In the genomic region with DNA sequence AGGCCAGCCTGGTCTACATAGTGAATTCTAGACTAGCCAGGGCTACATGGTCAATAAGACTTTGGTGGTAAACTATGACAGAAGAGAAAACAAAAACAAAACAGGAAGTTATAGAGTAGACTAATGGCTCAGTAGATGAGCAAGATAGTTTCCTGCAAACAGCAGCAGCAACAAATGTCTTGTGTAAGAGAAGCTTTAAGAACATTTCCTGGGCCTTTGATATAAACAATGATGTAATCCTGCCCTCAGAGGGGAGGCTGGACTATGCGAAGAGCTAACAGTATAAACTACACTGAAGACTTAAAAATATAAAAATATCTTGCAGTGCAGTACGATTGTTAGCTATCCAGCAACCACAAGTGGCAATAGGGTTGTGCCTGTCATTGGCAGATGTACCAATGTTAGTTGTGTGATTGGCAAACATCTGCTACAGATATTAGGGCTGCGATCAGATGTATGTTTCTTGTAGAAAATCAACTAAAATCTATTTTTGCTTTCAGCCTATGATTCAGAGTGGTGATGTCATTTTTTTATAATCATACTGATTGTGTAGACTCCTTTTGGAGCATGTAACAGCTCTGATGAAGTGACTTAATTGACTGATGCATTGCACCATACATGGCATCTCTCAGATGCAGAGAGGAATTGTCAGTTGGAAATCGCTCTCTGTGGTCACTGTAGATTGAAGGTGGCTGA, we compare ENCODE assay signal across 15 mouse cellular contexts. TPM values are rescaled to one million over a fixed set of nuclear protein-coding genes. Genes with fewer than 3 reads are reported as not detected.
A peak's percentile ranks its signal among the peaks of the same experiment; 100 is the strongest.
DNase-seq lines count a peak whose midpoint lies in the region; ATAC-seq and TF ChIP-seq lines count a peak whose summit lies in the region.
"Had no signal": no experiment of that assay in that cellular context is flagged by ENCODE, and none has a peak within 500 bp of the region (broad histone marks: within the 10 kb centered on the region; RNA-seq: fewer than 3 reads in every experiment).

No protein-coding gene starts in this region.

- no peak overlapping the region for H3K4me2 ChIP-seq in forebrain, postnatal 0 days (ENCODE audit: low read depth)
- H3K4me2 ChIP-seq: midbrain, embryonic 12.5 days; neural tube, embryonic 15.5 days had no signal

- peaks cover 56% of the 10 kb centered on the region for H3K4me1 ChIP-seq in bone marrow macrophage, adult 2 months (ENCODE audit: control insufficient read depth, insufficient read depth, low read length)
- peaks cover 6% of the 10 kb centered on the region; the same call in 1 of the 2 replicates for H3K4me1 ChIP-seq in small intestine, adult 2 months (ENCODE audit: control insufficient read depth, insufficient read depth, insufficient read length, low read length)
- H3K4me1 ChIP-seq in forebrain, postnatal 0 days (ENCODE audit: insufficient read depth) = peaks cover 32% of the 10 kb centered on the region

- no peaks in the 10 kb centered on the region for H3K36me3 ChIP-seq in small intestine, adult 2 months (ENCODE audit: control insufficient read depth, insufficient read depth, low read length)
- no peaks in the 10 kb centered on the region for H3K36me3 ChIP-seq in forebrain, postnatal 0 days (ENCODE audit: insufficient read depth)

- TF ChIP-seq CTCF in gastrocnemius, adult 2 months (IDR thresholded peaks at IDR 0.05) = no peak
- TF ChIP-seq CTCF in layer of hippocampus, adult 2 months (conservative IDR thresholded peaks at IDR 0.05) = no peak
- no peak for TF ChIP-seq CTCF in bone marrow macrophage, adult 2 months (IDR thresholded peaks at IDR 0.05; ENCODE audit: low read depth, low read length)
- TF ChIP-seq CTCF in small intestine, adult 2 months (IDR thresholded peaks at IDR 0.05; ENCODE audit: extremely low read depth, insufficient read length, insufficient replicate concordance, low read depth, low read length) = no peak
- TF ChIP-seq CTCF in forebrain, postnatal 0 days (IDR thresholded peaks at IDR 0.05; ENCODE audit: low read depth) = no peak

- no peaks in the 10 kb centered on the region for H3K27me3 ChIP-seq in small intestine, adult 2 months (ENCODE audit: control insufficient read depth, insufficient read depth, low read length)
- H3K27me3 ChIP-seq in forebrain, postnatal 0 days (ENCODE audit: insufficient read depth, low read length) = no peaks in the 10 kb centered on the region
- H3K27me3 ChIP-seq: limb, embryonic 12.5 days; midbrain, embryonic 12.5 days; neural tube, embryonic 15.5 days had no signal

- 70% methylated on average over 4 of the region's 4 CpGs for WGBS in small intestine, adult 2 months
- 84% methylated on average over 4 of the region's 4 CpGs for WGBS in forebrain, postnatal 0 days

- H3K27ac ChIP-seq in gastrocnemius, adult 2 months = peak overlapping the region; percentile 92
- peak overlapping the region; percentile 11; the same call in 1 of the 2 replicates for H3K27ac ChIP-seq in layer of hippocampus, adult 2 months
- H3K27ac ChIP-seq in bone marrow macrophage, adult 2 months (ENCODE audit: insufficient read depth, low read depth, low read length) = peak overlapping the region; percentile 18; the same call in 1 of the 2 replicates
- peak overlapping the region; percentile 53 for H3K27ac ChIP-seq in small intestine, adult 2 months (ENCODE audit: insufficient read depth, low read depth, low read length)
- H3K27ac ChIP-seq in forebrain, postnatal 0 days (ENCODE audit: low read depth, low read length) = no peak overlapping the region
- H3K27ac ChIP-seq: limb, embryonic 12.5 days; midbrain, embryonic 12.5 days had no signal

- H3K4me3 ChIP-seq in gastrocnemius, adult 2 months = peak overlapping the region; percentile 84
- no peak overlapping the region for H3K4me3 ChIP-seq in layer of hippocampus, adult 2 months
- no peak overlapping the region for H3K4me3 ChIP-seq in bone marrow macrophage, adult 2 months (ENCODE audit: insufficient read depth, low read length)
- no peak overlapping the region for H3K4me3 ChIP-seq in small intestine, adult 2 months (ENCODE audit: low read depth, low read length)
- H3K4me3 ChIP-seq in forebrain, postnatal 0 days (ENCODE audit: low read depth, low read length) = no peak overlapping the region
- H3K4me3 ChIP-seq: limb, embryonic 12.5 days; midbrain, embryonic 12.5 days; neural tube, embryonic 15.5 days had no signal

- no peaks in the 10 kb centered on the region for H3K9me3 ChIP-seq in forebrain, postnatal 0 days (ENCODE audit: low read length)
- H3K9me3 ChIP-seq: limb, embryonic 12.5 days; midbrain, embryonic 12.5 days; neural tube, embryonic 15.5 days had no signal

- intact Hi-C loops in gastrocnemius, adult 2 months (cut with DNase I) = no loop called here

- ATAC-seq in forebrain, postnatal 0 days = no peak

- TF ChIP-seq POLR2A in bone marrow macrophage, adult 2 months (IDR thresholded peaks at IDR 0.05; ENCODE audit: borderline replicate concordance, low read depth, low read length) = no peak
- TF ChIP-seq POLR2A in small intestine, adult 2 months (IDR thresholded peaks at IDR 0.05; ENCODE audit: low read depth, low read length) = no peak

- peak; percentile 4 for DNase-seq in gastrocnemius, adult 2 months
- no peak for DNase-seq in gastrocnemius, adult 8-10 months (ENCODE audit: low spot score in 2 of 2)
- DNase-seq in layer of hippocampus, adult 2 months (ENCODE audit: low spot score in 2 of 2) = no peak
- no peak for DNase-seq in layer of hippocampus, postnatal 14 days (ENCODE audit: low spot score in 2 of 2)
- no peak for DNase-seq in forebrain, postnatal 0 days
- DNase-seq in Muller cell, postnatal 12 days (ENCODE audit: inconsistent ontology term) = no peak
- DNase-seq: cerebellum, postnatal 10 days; kidney, postnatal 4 days; right cerebral cortex, postnatal 25 days; thymus, adult 18-20 months had no signal

- H3K9ac ChIP-seq in forebrain, postnatal 0 days = no peak overlapping the region; the same call in 1 of the 2 replicates
- H3K9ac ChIP-seq: limb, embryonic 12.5 days; midbrain, embryonic 12.5 days; neural tube, embryonic 15.5 days had no signal

RNA-seq across cellular contexts. Expression of gene Oaz2, which starts 13.3 kb away (rescaled TPM):
- total RNA-seq in gastrocnemius, adult 2 months (2021) = 100 to 1,000 TPM; 195 to 201 TPM
- 100 to 1,000 TPM; 192 to 246 (median 237) TPM for total RNA-seq in gastrocnemius, adult 8-10 months (2022)
- 100 to 1,000 TPM; 199 to 204 TPM for total RNA-seq in layer of hippocampus, adult 2 months (2021)
- total RNA-seq in layer of hippocampus, postnatal 14 days (2021) = 100 to 1,000 TPM; 213 to 221 TPM
- 51.5 and 58.1 TPM in 2 replicates for polyA plus RNA-seq in bone marrow macrophage, adult 2 months (2012; ENCODE audit: insufficient read depth, insufficient read length, missing spikeins)
- 36.0 and 39.7 TPM in 2 replicates for polyA plus RNA-seq in small intestine, adult 2 months (2012; rRNA removed)
- 284 and 301 TPM in 2 replicates for total RNA-seq in forebrain, postnatal 0 days (2014; rRNA removed)
- polyA plus RNA-seq in forebrain, postnatal 0 days (2015; fragmentation: Nextera tagmentation; extraction: Ambion mirVana) = 374 and 392 TPM in 2 replicates

RNA-seq across cellular contexts. Expression of gene Rbpms2, which starts 51.6 kb away (rescaled TPM):
- 1 to 10 TPM in 1 of 2 experiments, under 1 TPM in 1; 0.99 to 1.8 TPM for total RNA-seq in gastrocnemius, adult 2 months (2021)
- 1 to 10 TPM in 3 of 4 experiments, under 1 TPM in 1; 0.97 to 2.0 (median 1.6) TPM for total RNA-seq in gastrocnemius, adult 8-10 months (2022)
- total RNA-seq in layer of hippocampus, adult 2 months (2021) = 1 to 10 TPM; 2.1 to 2.8 TPM
- 1 to 10 TPM; 2.1 to 2.3 TPM for total RNA-seq in layer of hippocampus, postnatal 14 days (2021)
- polyA plus RNA-seq in bone marrow macrophage, adult 2 months (2012; ENCODE audit: insufficient read depth, insufficient read length, missing spikeins) = not detected in 2 replicates
- 18.4 and 22.5 TPM in 2 replicates for polyA plus RNA-seq in small intestine, adult 2 months (2012; rRNA removed)
- total RNA-seq in forebrain, postnatal 0 days (2014; rRNA removed) = 1.6 and 2.4 TPM in 2 replicates
- 2.8 and 3.3 TPM in 2 replicates for polyA plus RNA-seq in forebrain, postnatal 0 days (2015; fragmentation: Nextera tagmentation; extraction: Ambion mirVana)
